Mouse (Mus musculus): ENCODE measurements at regions not wholly inside any gene's neighbourhood (a gene's known extent, or its start where the extent isn't known, plus 50 kb on each side); places are given as distances from the start of the nearest gene placed in this dataset.

DNA sequence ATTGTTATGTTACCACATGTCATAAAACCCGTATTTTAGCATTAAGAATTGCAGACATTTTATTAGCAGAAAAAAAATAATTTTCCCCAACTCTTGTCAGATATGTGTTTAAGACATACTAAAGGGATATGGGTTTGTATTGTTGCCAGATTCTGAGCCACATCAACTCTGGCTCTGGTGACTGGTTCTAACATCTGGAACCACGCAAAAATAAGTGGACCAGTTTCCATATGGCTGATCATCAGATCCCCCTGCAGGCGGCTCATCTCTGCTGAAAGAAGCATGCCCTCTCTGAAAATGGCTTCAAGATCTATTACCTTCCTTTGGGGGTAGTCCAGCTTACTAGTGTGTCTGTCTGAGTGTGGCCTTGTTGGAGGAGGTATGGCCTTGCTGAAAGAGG, 102.0 kb upstream of the Jade1 start:
- H3K27me3 ChIP-seq (ENCODE audit: control insufficient read depth, insufficient read depth, low read length, poor library complexity, severe bottlenecking) = no peaks in the 10 kb centered on the region
- peaks cover 3% of the 10 kb centered on the region for H3K4me1 ChIP-seq (ENCODE audit: control insufficient read depth, insufficient read depth, low read length)
- no peaks in the 10 kb centered on the region for H3K9me3 ChIP-seq (replicated peaks; ENCODE audit: control insufficient read depth, insufficient read depth, low read length, poor library complexity, severe bottlenecking)
- TF ChIP-seq CTCF (IDR thresholded peaks at IDR 0.05; ENCODE audit: low read depth, low read length) (no peak), POLR2A (IDR thresholded peaks at IDR 0.05; ENCODE audit: insufficient read depth, low read length) (no peak), EP300 (IDR thresholded peaks at IDR 0.05; ENCODE audit: insufficient read depth, low read depth, low read length) (no peak)
- H3K9ac ChIP-seq (ENCODE audit: low read depth, poor library complexity, severe bottlenecking) = no peak overlapping the region
- H3K36me3 ChIP-seq (ENCODE audit: control insufficient read depth, insufficient read depth, low read length, poor library complexity, severe bottlenecking) = no peaks in the 10 kb centered on the region
- H3K4me3 ChIP-seq (ENCODE audit: low read depth, low read length) = no peak overlapping the region
- H3K27ac ChIP-seq (ENCODE audit: insufficient read depth, low read length) = no peak overlapping the region

DNA sequence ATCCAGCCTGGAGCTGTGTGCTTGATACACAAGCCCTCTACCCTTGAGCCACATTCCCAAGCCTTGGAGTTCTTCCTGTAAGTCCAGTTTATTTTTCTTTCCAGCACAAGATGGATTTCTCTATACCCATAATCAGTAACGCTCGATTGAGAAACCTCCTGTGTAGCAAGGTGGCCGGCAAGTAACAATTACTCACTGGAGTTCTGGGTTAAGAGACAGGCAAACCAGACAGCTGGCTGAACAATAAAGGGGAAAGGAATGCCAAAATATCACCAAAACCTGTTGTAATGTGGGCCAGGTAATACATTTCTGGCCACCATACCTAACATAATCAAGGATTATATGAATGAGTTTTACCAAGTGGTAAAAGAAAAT, 102.8 kb upstream of the Jade1 start:
- no peak overlapping the region; the same call in 1 of the 2 replicates for H3K27ac ChIP-seq (ENCODE audit: insufficient read depth, low read length)
- peaks cover 4% of the 10 kb centered on the region; the same call in 1 of the 2 replicates for H3K9me3 ChIP-seq (replicated peaks; ENCODE audit: control insufficient read depth, insufficient read depth, low read length, poor library complexity, severe bottlenecking)
- H3K4me3 ChIP-seq (ENCODE audit: low read depth, low read length) = no peak overlapping the region
- H3K9ac ChIP-seq (ENCODE audit: low read depth, poor library complexity, severe bottlenecking) = no peak overlapping the region
- no peaks in the 10 kb centered on the region for H3K27me3 ChIP-seq (ENCODE audit: control insufficient read depth, insufficient read depth, low read length, poor library complexity, severe bottlenecking)
- no peaks in the 10 kb centered on the region for H3K36me3 ChIP-seq (ENCODE audit: control insufficient read depth, insufficient read depth, low read length, poor library complexity, severe bottlenecking)
- peaks cover 3% of the 10 kb centered on the region for H3K4me1 ChIP-seq (ENCODE audit: control insufficient read depth, insufficient read depth, low read length)
- TF ChIP-seq POLR2A (IDR thresholded peaks at IDR 0.05; ENCODE audit: insufficient read depth, low read length) (no peak), CTCF (IDR thresholded peaks at IDR 0.05; ENCODE audit: low read depth, low read length) (no peak), EP300 (IDR thresholded peaks at IDR 0.05; ENCODE audit: insufficient read depth, low read depth, low read length) (no peak)

DNA sequence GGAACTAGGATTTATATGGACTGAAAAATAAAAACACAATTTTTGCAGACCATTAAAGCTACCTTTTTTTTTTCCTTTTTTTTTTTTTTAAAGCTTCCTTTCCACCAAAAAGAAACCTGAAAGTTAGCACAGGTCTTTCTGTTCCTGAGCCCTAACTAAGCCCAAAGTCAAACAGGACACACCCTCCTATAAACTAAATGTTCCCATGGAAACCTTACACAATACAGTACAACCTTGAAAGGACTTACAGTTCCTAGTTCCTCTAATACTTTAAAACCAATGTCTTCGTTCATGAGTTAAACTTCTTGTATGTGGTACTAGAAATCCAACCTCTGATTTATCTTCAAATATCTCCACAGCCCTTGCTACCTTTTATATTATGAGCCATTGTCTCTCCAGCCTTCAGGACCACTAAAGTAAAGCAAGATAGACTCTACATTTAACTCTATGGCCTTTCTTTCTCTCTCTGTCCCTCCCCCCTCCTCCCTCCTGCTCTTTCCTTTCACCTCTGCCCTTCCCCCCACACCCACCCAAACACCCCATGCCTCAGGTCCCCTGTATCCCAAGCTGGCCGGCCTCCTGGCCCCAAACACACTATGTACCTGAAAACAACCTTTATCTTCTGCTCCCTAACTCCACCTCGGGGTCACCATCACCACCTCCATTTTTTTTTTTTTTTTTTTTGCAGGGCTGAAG, 103.4 kb upstream of the Jade1 start:
- H3K4me1 ChIP-seq (ENCODE audit: control insufficient read depth, insufficient read depth, low read length) = peaks cover 3% of the 10 kb centered on the region
- peaks cover 4% of the 10 kb centered on the region; the same call in 1 of the 2 replicates for H3K9me3 ChIP-seq (replicated peaks; ENCODE audit: control insufficient read depth, insufficient read depth, low read length, poor library complexity, severe bottlenecking)
- no peak overlapping the region; the same call in 1 of the 2 replicates for H3K27ac ChIP-seq (ENCODE audit: insufficient read depth, low read length)
- H3K4me3 ChIP-seq (ENCODE audit: low read depth, low read length) = no peak overlapping the region
- H3K36me3 ChIP-seq (ENCODE audit: control insufficient read depth, insufficient read depth, low read length, poor library complexity, severe bottlenecking) = no peaks in the 10 kb centered on the region
- H3K27me3 ChIP-seq (ENCODE audit: control insufficient read depth, insufficient read depth, low read length, poor library complexity, severe bottlenecking) = no peaks in the 10 kb centered on the region
- H3K9ac ChIP-seq (ENCODE audit: low read depth, poor library complexity, severe bottlenecking) = no peak overlapping the region
- TF ChIP-seq EP300 (IDR thresholded peaks at IDR 0.05; ENCODE audit: insufficient read depth, low read depth, low read length) (no peak), POLR2A (IDR thresholded peaks at IDR 0.05; ENCODE audit: insufficient read depth, low read length) (no peak), CTCF (IDR thresholded peaks at IDR 0.05; ENCODE audit: low read depth, low read length) (no peak)

DNA sequence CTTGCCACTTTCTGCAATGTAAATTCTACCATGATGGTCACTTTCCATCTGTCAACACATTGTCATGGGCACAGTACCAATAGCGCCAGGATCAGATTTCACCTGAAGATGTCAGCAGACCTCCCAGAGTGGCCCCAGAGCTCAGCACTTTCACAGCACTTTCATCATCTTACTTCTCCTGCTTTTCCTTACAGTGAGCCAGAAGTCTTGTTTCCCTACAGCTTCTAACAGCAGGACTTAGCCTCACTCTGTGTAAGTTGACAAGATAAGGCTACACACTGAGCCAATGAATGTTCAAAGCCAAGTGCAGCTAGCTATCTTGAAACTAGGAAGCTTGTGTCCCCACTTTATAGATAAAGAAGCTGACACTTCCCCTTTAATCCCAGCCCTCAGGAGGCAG, 104.8 kb upstream of the Jade1 start:
- no peak overlapping the region for H3K9ac ChIP-seq (ENCODE audit: low read depth, poor library complexity, severe bottlenecking)
- H3K27me3 ChIP-seq (ENCODE audit: control insufficient read depth, insufficient read depth, low read length, poor library complexity, severe bottlenecking) = no peaks in the 10 kb centered on the region
- no peaks in the 10 kb centered on the region for H3K36me3 ChIP-seq (ENCODE audit: control insufficient read depth, insufficient read depth, low read length, poor library complexity, severe bottlenecking)
- H3K9me3 ChIP-seq (replicated peaks; ENCODE audit: control insufficient read depth, insufficient read depth, low read length, poor library complexity, severe bottlenecking) = peaks cover 4% of the 10 kb centered on the region; the same call in 1 of the 2 replicates
- H3K4me1 ChIP-seq (ENCODE audit: control insufficient read depth, insufficient read depth, low read length) = peaks cover 3% of the 10 kb centered on the region
- no peak for TF ChIP-seq EP300 (IDR thresholded peaks at IDR 0.05; ENCODE audit: insufficient read depth, low read depth, low read length)
- no peak for TF ChIP-seq CTCF (IDR thresholded peaks at IDR 0.05; ENCODE audit: low read depth, low read length)
- no peak for TF ChIP-seq POLR2A (IDR thresholded peaks at IDR 0.05; ENCODE audit: insufficient read depth, low read length)
- H3K27ac ChIP-seq (ENCODE audit: insufficient read depth, low read length) = no peak overlapping the region; the same call in 1 of the 2 replicates
- no peak overlapping the region for H3K4me3 ChIP-seq (ENCODE audit: low read depth, low read length)

DNA sequence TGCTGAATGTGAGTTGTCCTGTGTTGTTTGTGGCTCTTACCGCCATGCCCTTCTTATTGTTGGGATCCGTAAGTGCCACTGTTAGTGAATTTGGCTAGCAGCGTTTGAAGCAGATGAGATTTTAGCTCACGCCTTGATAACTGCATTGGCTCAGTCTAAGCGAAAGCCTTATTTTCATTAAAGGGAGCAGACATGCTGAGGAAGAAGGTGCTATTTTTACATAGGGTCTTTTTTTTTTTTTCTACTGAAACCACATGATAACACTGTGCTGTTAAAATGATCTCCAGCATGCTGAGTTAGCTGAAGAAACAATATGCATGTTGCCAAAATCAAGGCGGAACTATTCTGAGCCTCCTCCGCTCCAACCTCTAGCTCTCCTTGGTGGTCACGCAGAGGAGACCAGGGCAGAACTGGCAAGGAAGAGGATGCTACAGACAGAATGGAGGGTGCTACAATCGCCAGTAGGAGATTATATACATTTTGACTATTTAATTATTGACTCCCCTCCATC, 111.2 kb upstream of the Jade1 start:
- H3K36me3 ChIP-seq (ENCODE audit: control insufficient read depth, insufficient read depth, low read length, poor library complexity, severe bottlenecking) = no peaks in the 10 kb centered on the region
- H3K9ac ChIP-seq (ENCODE audit: low read depth, poor library complexity, severe bottlenecking) = no peak overlapping the region
- no peak overlapping the region for H3K4me3 ChIP-seq (ENCODE audit: low read depth, low read length)
- no peak for TF ChIP-seq POLR2A (IDR thresholded peaks at IDR 0.05; ENCODE audit: insufficient read depth, low read length)
- TF ChIP-seq EP300 (IDR thresholded peaks at IDR 0.05; ENCODE audit: insufficient read depth, low read depth, low read length) = no peak
- no peak for TF ChIP-seq CTCF (IDR thresholded peaks at IDR 0.05; ENCODE audit: low read depth, low read length)
- no peaks in the 10 kb centered on the region for H3K27me3 ChIP-seq (ENCODE audit: control insufficient read depth, insufficient read depth, low read length, poor library complexity, severe bottlenecking)
- H3K9me3 ChIP-seq (replicated peaks; ENCODE audit: control insufficient read depth, insufficient read depth, low read length, poor library complexity, severe bottlenecking) = peaks cover 4% of the 10 kb centered on the region; the same call in 1 of the 2 replicates
- no peaks in the 10 kb centered on the region for H3K4me1 ChIP-seq (ENCODE audit: control insufficient read depth, insufficient read depth, low read length)
- H3K27ac ChIP-seq (ENCODE audit: insufficient read depth, low read length) = no peak overlapping the region

DNA sequence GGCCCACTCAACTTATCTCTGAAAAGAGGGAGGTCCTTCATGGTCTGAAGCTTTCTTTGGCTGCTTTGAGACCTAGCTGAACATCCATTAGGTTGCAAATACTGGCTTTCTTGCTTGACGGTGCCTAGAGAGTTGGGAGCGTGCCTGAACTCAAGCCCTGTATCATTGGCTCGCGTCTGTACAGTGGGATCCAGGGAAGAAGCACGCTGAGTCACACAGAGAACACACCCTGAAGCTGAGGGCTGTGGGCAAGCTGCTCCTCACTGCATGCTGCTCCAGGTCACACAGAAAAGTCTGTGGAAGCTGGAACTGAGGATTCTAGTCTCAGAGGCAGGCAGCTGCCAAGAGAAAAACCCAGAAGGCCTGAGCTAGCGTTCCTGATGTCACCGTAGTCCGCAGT, 119.3 kb upstream of the Jade1 start:
- H3K4me1 ChIP-seq (ENCODE audit: control insufficient read depth, insufficient read depth, low read length) = no peaks in the 10 kb centered on the region

More for the DNA sequence above, 119.3 kb upstream of the Jade1 start:
- TF ChIP-seq CTCF (IDR thresholded peaks at IDR 0.05; ENCODE audit: low read depth, low read length) (no peak), EP300 (IDR thresholded peaks at IDR 0.05; ENCODE audit: insufficient read depth, low read depth, low read length) (no peak), POLR2A (IDR thresholded peaks at IDR 0.05; ENCODE audit: insufficient read depth, low read length) (no peak)
- Histone ChIP-seq H3K27ac (ENCODE audit: insufficient read depth, low read length) (no peak overlapping the region), H3K4me3 (ENCODE audit: low read depth, low read length) (no peak overlapping the region), H3K36me3 (ENCODE audit: control insufficient read depth, insufficient read depth, low read length, poor library complexity, severe bottlenecking) (no peaks in the 10 kb centered on the region), H3K27me3 (ENCODE audit: control insufficient read depth, insufficient read depth, low read length, poor library complexity, severe bottlenecking) (no peaks in the 10 kb centered on the region), H3K9ac (ENCODE audit: low read depth, poor library complexity, severe bottlenecking) (no peak overlapping the region), H3K9me3 (replicated peaks; ENCODE audit: control insufficient read depth, insufficient read depth, low read length, poor library complexity, severe bottlenecking) (no peaks in the 10 kb centered on the region)
